Mouse (Mus musculus) erythroblast, adult 5-6 weeks (primary cell): Measurements from ENCODE around the gene Bclaf3. TPM values are rescaled to one million over a fixed set of nuclear protein-coding genes. Genes with fewer than 3 reads are reported as not detected.
A peak's percentile ranks its signal among the peaks of the same experiment; 100 is the strongest.

Source experiments
- ATAC-seq: replicated peaks from 2 replicates; pipeline ENCODE4 v1.8.0; 2016; ENCODE audit warnings: moderate number of reproducible peaks, mild to moderate bottlenecking, moderate TSS enrichment, inconsistent platforms; ENCODE audit not compliant: poor library complexity, low FRiP score, severe bottlenecking
- total RNA-seq, 2 experiments: library from RNA; stranded (forward) in 1 of 2; stranded (reverse) in 1 of 2; fragments of 150-400 nt in 1 of 2; fragments of 200-764, 138-1000 nt in 1 of 2; gene quantifications; 2 replicates each; pipeline versions ENCODE4 v1.2.3 to v1.2.4; 2015 to 2017; ENCODE audit warnings: low replicate concordance in 2 of 2

Bclaf3 gene
- total RNA-seq, 2 experiments from 2014 or later, result 8.8 to 9.6 TPM

- no peak for ATAC-seq
Measured at GRCm38 (mm10) chrX:159626208-159626906, 99.9 kb downstream of the Bclaf3 start.

GRCm38 (mm10) chrX:159626907-159627587 lies 100.6 kb downstream of the Bclaf3 start, which contains the start of gene Sh3kbp1:
Sh3kbp1 (plus strand) TSS chrX:159627272.
- ATAC-seq, result peak; percentile 88

GRCm38 (mm10) chrX:159627588-159628566 lies 101.4 kb downstream of the Bclaf3 start:
- ATAC-seq, result peak; percentile 46; the same call in 1 of the 2 replicates

- no peak for ATAC-seq
Measured at GRCm38 (mm10) chrX:159628629-159629028, 102.1 kb downstream of the Bclaf3 start.

- no peak for ATAC-seq
Measured at GRCm38 (mm10) chrX:159629203-159629602, 102.7 kb downstream of the Bclaf3 start.

- no peak for ATAC-seq
Measured at GRCm38 (mm10) chrX:159638500-159639227, 112.2 kb downstream of the Bclaf3 start.

GRCm38 (mm10) chrX:159639991-159640390 lies 113.5 kb downstream of the Bclaf3 start:
- ATAC-seq, result no peak

Other genes starting within 250 kb of the Bclaf3 start
- gene Eif1ax, start 154.5 kb upstream of the Bclaf3 start, total RNA-seq (2015; ENCODE audit: low replicate concordance), result 10.0 and 20.1 TPM in 2 replicates
- gene Eif1ax, start 154.5 kb upstream of the Bclaf3 start, total RNA-seq (2017; ENCODE audit: low replicate concordance), result 8.6 and 10.5 TPM in 2 replicates
- not detected in 2 replicates for gene Map7d2, start 112.1 kb upstream of the Bclaf3 start, total RNA-seq (2015; ENCODE audit: low replicate concordance)
- gene Map7d2, start 112.1 kb upstream of the Bclaf3 start, total RNA-seq (2017; ENCODE audit: low replicate concordance), result 0.43 TPM in 1 of 2 replicates, not detected in the other
- gene Sh3kbp1, start 100.6 kb downstream of the Bclaf3 start, total RNA-seq (2015; ENCODE audit: low replicate concordance), result 24.8 and 32.6 TPM in 2 replicates
- gene Sh3kbp1, start 100.6 kb downstream of the Bclaf3 start, total RNA-seq (2017; ENCODE audit: low replicate concordance), result 27.6 and 37.1 TPM in 2 replicates